Mouse (Mus musculus) gastrocnemius, postnatal 36 days (tissue): ENCODE data around the gene Snx7. TPM values are rescaled to one million over a fixed set of nuclear protein-coding genes. Genes with fewer than 3 reads are reported as not detected.

Source experiments
- DNase-seq, 2 experiments: peaks; one replicate each; pipeline ENCODE4 v3.0.0; 2022
- intact Hi-C: fragments of 180-260 bp; cut with DNase I; formaldehyde crosslinking; loops from one replicate; pipeline ENCODE4 v1.15.1; 2025
- microRNA-seq, 2 experiments: library from miRNA; unstranded; fragments of <30 nt; microRNA quantifications; one replicate each; pipeline ENCODE4 v1.2.0; 2021
- total RNA-seq, 2 experiments: library from RNA; stranded (reverse); gene quantifications; 2 replicates each; pipeline ENCODE4 v1.2.3; 2021

Snx7 gene
- total RNA-seq, 2 experiments from 2014 or later, result 2.4 to 2.5 TPM

GRCm38 (mm10) chr3:117826486-117827200 is 42.1 kb downstream of the Snx7 start:
- intact Hi-C loops, result no loop called here
- no peak for DNase-seq

DNA sequence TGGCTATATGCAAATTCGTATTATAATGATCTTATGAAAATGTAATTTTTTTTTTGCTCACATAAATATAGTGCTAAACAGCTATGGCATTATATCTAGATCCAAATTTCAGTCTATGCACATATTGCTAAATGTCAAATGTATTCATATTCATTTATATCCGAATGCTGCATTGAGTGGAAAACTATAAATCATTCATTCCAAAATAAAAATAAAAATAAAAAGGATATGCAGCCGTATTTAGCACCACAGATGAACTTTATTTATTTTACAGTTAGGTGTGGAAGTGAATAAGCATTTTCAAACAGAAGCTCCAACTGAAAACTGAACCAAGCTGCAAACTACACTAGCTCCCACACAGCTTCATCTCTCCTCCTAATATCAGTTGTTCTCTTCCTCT is 45.5 kb downstream of the Snx7 start:
- intact Hi-C loops, result no loop called here
- DNase-seq, result no peak

DNA sequence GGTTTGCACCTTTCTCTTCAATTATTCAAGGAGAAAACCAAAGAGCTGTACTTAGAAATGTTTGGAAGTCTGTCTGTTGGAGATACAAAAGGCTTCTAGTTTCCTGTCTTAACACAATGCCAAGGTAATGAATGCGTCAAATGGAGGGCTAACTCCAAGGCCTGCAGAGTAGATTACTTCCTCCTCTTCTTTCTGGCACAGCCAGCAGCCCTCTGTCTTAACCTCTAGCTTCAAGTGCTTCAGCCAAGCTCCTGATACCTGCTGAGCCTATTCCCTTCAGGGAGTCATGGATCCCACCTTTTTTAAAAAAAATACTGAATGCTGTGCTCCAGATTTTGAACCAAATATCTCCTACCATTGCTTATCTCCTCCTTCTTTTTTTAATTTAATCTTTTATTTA is 51.1 kb downstream of the Snx7 start:
- intact Hi-C loops, result no loop called here
- no peak for DNase-seq

- no peak for DNase-seq
- intact Hi-C loops, result no loop called here
Measured at GRCm38 (mm10) chr3:117814218-117814617, 54.5 kb downstream of the Snx7 start.

DNA sequence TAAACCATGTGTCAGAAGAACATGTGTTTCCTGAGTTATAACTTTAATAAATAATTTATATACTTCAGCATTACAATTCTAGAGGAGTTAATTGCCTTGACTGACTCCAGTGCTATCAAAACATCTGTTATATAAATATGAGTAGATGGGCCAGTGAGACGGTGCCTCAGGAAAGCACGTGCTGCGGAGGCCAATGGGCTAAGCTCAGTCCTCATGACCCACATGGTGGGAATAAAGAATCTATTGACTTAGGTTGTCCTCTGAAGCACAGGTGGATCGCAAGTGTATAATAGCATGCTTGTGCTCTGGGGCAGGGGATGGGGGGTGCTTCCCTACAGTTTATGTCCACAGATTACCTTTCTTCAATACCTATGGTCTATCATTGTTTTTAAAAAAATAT is 56.6 kb downstream of the Snx7 start:
- intact Hi-C loops, result no loop called here
- no peak for DNase-seq

DNA sequence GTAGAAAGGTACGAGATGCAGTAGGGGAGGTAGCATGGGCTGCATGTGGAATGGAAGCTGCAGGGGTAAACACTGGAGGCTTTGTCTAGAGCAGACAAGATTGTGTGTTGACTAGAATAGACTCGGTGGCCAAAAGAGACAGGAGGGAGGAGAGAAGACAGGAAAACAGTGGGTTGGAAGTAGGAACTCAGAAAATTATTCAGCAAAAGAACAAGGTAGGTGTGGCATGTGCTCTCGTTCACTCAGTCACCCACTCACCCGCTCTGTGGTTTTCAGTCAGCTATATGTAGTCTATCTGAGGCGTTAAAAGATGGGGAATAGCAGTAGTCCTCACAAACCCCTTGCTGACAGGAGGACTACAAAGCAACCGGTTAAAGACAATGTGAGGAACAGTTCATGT is 63.0 kb downstream of the Snx7 start:
- no peak for DNase-seq
- intact Hi-C loops, result no loop called here

DNA sequence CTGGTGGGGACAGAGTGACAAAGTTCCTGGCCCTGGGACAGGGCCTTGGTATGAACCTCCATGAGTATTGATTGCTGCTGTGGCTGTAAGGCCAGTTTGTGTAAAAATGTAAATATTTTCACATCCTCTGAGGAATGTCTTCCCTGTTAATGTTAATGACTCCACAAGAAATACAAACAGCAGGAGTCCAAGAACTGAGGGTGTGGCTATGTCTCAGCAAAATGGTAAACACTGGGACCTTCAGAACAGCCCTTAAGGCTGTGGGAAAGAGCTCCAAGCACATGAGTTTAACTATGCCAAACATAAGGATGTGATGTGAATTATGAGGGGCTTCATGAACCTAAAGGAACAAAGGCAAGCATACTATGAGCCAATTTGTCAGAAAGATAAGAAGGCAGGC is 74.2 kb downstream of the Snx7 start:
- DNase-seq, result no peak
- intact Hi-C loops, result no loop called here

- intact Hi-C loops, result no loop called here
- no peak for DNase-seq
Measured at GRCm38 (mm10) chr3:117791951-117792350, 76.8 kb downstream of the Snx7 start.

- intact Hi-C loops, result no loop called here
- DNase-seq, result no peak
Measured at GRCm38 (mm10) chr3:117791273-117791672, 77.5 kb downstream of the Snx7 start.

GRCm38 (mm10) chr3:117788800-117789693 is 79.7 kb downstream of the Snx7 start:
- intact Hi-C loops, result no loop called here
- DNase-seq, result no peak

DNA sequence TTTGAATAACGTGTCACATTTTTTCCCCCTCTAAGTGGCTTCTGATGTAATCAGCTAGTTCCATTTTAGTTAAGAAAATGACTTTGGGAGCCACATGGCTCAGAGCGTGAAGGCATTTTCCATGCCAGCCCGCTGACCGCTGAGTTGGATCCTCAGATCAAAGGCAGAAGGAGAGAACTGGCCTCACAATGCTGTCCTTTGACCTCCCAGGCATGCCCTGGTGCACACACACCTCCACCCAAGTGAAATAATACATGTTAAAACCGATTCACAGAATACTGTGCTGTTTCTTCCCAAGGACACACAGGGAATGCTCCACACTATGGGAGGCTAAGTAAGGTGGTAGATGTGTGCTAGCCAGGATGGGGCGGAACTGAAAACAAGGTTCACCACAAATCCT is 81.5 kb downstream of the Snx7 start:
- no peak for DNase-seq
- intact Hi-C loops, result no loop called here

DNA sequence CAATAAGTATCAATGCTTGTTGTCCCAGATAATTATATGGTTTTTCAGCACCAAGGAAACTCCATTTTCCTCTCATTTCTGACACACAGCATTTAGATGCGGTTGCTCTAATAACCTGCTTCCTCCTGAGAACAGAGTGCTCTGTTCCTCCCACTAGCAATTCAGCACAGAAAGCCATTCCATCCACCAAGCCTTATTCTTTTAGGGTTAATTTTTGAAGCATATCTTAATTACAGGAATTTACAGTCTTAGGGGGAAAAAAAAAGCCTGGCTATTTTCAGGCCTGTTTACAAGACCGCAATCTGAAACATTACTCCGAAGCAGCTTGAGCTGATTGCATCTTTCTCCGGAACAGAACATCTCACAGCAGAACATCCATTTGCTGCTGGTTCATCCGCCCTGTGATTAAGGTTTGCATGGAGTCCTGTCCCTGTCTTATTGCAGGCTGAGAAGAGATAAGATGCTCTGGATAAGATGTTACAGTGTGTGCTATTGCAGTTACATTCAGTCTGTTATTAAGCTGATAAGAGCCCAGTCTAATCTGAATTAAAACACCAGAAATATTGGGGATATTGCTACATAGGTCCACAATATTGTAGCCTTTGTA is 116.5 kb downstream of the Snx7 start:
- DNase-seq, result no peak
- intact Hi-C loops, result no loop called here

DNA sequence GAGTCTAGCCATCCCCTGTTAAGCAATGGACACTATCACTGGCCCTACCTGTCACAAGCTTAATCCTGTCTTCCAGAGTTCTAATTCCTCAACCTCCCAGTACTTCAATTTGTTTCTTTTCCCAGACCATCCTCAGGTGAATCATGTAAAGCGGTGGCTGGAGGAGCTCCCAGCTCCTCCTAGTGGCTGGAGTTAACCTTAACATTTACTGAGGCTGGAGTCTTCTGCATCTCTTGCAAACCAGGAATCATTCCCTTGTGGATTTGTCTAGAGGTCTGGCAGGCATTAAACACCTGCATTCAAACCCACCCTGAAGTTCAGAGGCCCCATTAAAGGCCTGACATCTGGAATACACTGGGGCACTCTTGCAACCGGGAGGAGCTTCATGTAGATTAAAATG is 117.1 kb downstream of the Snx7 start:
- intact Hi-C loops, result no loop called here
- no peak for DNase-seq

DNA sequence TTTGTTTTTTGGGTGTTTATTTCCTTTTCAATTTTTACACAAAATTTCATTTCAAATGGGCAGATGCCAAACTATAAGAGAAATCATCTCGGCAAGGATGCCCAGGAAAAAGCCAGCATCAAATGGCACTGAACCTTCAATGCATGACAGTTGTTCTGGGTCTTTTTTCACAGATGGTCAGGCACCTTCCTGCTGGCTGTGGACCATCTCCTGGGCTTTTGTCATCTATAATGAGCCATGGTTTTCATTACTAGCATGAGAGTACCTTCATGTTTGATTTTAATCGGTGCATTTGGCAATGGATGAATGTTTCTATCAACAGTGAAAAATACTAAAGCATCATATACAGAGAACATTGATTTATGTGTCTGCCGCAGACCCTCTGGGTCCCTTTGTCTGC is 119.5 kb downstream of the Snx7 start:
- intact Hi-C loops, result no loop called here
- no peak for DNase-seq

GRCm38 (mm10) chr3:117739760-117740159 is 129.0 kb downstream of the Snx7 start:
- intact Hi-C loops, result no loop called here
- no peak for DNase-seq

DNA sequence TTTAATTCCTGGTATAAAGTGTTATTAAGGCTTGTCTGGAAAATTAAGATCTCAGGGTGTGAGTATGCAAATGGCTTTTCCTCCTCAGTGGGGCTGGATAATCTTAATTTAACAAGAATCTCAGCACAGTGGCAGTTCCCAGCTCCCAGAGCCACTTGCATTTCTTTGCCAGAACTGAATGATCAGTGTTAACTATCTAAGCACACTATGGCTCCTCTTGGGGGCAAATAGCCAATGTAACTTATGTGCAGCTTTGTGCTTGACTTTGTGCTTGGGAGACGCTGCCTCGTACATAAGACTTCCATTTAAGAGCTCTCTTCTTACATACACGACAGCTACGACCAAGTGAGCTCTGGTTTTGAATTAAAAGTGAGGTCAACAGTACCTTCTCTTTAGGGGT is 136.1 kb downstream of the Snx7 start:
- intact Hi-C loops, result no loop called here
- DNase-seq, result no peak

Small RNA genes lying within 50 kb of the gene (microRNA-seq; reads per million reads assigned to microRNA genes)
- 0 reads per million in 2 experiments for gene Gm24811
